Mouse (Mus musculus) layer of hippocampus, postnatal 14 days (tissue): ENCODE measurements at regions not wholly inside any gene's neighbourhood (a gene's known extent, or its start where the extent isn't known, plus 50 kb on each side); places are given as distances from the start of the nearest gene placed in this dataset.
"Not testable (repeated sequence)": the region's sequence is repeated elsewhere in the genome, so short reads cannot be mapped to it uniquely, and the experiment has no call there.

Source experiments
- DNase-seq, 2 experiments: peaks; one replicate each; pipeline ENCODE4 v3.0.0; 2021 to 2022; ENCODE audit warnings: low spot score in 2 of 2, mixed read lengths in 1 of 2

DNA sequence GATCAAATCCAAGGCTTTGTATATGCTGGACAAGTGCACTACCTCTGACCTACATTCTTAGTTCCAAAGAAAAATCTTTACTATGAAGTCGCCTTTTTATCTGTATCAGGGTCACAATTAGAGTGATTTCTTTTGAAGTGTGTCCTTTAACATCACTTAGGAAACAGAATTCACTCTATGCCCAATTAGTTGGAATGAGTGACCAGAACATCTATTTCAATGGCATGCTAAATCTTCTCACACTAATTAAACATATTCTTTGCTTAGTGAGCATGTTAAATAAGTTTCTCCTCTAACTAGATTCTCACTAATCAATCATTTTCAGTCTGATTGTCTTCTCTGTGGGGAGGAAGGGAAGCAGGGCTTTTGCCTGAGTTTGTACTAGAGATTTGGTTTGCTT, 84.9 kb downstream of the Arl6ip6 start:
- no peak for DNase-seq

DNA sequence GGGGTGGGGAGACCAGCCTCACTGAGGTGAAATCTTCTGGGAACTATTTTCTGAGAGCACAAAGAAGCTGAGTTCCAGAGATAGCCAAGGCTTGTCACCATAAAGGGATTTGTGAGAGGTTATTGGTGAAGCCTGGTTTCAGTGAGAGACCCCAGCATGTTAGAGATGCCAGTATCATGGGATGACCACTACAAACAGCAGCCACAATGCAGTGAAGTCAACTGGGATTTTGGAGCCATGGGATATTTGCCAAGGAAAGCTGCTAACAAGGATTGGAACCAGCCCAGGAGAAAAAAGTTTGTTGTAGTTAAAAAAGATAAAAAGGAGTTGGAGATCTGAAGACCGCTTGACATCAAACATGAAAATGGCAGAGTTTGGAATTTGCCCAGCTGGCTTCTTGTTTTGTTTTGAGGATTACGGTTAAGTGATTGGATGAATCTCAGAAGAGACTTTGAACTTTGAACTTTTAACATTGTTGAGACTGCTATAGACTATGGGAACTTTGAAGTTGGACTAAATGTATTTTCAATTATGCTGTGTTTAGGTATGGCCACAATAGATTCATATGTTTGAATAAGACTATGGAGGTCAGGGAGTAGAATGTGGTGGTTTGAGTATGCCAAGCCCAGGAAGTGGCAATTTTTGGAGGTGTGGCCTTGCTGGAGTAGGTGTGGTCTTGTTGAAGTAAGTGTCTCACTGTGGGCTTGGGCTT, 110.3 kb downstream of the Arl6ip6 start:
- no peak for DNase-seq

DNA sequence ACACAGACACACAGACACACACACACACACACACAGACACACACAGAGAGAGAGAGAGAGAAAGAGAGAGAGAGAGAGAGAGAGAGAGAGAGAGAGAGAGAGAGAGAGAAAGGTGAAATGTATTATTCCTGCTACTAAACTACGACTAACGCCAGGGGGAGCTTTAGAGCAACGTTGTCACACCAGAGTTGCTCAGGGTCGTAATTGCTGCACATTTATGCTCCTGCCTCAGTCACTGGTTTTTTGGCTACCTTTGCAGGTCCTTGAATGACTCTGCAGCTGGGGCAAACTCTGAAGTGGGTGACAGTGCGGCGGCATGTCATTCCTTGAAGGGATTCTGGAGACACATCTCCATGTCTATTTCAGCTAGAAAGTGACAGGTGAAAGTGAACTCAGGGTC, 139.2 kb downstream of the Arl6ip6 start:
- DNase-seq: peak; percentile 26 to 28

DNA sequence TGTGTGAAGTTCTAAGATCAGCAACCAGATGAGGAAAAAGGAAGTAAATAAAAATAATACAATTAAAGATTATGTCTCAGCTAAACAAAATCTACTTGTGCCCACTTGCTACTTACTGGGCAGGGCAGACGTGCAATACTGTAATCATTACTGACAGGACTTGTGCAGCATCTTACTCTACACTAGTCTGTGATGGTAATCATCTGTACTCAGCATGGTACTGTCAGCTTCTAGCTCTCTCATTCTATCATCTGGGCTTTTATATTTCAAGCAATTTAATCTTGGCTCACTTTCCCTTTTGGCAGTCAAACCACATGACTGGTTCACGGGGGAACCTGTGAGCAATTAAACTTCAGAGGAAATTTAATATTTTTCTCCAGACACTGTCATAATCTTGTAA, 167.5 kb downstream of the Arl6ip6 start:
- DNase-seq: no peak

DNA sequence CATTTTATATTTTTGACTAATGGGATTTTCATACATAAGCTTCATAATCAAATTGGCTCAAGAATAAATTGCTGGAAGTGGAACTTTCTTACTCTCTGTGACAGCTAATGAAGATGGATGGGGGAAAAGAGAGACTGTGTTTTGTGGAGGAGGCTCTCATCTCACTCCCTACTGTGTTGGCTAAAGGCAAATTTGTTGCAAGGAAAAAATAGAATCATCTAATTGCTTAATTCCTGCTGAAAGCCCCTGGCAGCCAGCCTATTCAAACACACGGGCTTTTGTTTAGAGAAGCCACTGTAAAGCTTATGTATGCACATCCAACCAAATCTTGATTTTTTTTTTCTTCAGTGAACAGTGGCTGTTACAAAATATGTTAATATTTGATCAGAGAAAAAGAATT, 190.8 kb downstream of the Arl6ip6 start:
- DNase-seq: peak in 1 of 2 experiments; percentile 43

DNA sequence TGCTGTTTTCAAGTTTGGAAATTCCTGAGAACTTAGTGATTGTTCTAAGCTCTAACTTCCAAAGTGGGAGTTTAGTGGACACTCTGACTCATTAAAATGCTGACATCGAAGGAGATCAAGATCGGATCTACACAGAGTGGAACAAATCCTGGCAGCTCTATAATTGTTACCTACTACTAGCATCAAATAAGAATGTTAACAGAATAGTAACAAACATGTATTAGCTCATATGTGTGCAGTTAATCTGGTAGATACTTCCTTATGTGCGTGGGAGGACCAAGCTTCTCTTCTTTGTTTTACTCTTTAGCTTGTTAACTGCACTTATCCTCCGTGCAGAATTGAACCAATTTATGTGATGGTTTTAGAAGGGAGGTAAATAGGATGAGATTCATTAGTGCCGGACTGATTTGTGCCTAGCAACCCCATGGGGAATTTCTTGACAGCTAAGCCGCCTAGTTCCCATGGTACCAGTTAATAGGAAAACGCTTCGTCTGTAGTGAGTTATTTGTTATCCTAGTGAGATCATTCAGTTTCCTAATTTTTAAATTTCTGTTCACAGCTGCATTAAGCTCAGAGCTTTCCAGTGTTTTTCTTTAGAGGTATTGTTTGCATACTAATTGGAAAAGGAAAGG, 193.1 kb downstream of the Arl6ip6 start:
- DNase-seq: peak in 1 of 2 experiments; percentile 32

DNA sequence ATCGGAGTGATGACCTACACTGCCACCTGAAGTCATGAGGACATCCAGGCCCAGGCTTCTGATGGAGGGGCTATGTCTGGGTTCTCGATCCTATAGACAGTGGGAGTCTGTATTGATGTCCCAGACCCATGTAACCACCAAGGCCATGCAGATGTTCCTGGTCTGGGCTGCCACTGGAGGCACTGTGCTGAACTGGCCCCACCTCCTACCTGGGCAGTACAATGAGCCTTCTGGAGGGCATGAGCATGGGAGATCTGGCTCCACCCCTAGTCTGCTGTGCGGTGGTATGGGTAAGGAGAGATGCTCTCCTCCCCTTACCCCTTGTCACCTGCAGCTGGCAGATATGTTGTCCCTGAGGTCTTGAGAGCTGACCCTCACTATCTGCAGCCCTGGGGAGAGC, 197.1 kb downstream of the Arl6ip6 start:
- no peak for DNase-seq

DNA sequence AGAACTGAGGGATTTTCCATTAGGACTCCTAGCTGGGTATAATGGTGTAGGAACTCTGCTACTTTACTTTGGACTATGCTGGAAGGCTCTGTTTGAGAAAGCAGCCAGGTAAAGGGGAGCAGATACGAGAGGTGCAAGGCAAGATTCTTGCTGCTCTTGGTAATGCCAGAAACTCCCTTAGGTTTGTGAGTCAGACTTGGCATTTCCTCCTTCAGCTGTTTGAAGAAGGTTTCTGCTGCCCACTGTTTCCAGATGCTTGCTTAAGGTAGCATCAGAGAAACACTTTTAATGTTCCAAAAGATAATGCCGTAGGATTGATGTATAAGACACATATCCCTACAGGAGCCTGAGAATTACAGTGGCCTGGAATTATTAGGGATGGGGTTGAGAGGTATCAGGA, 222.9 kb downstream of the Arl6ip6 start:
- no peak for DNase-seq

DNA sequence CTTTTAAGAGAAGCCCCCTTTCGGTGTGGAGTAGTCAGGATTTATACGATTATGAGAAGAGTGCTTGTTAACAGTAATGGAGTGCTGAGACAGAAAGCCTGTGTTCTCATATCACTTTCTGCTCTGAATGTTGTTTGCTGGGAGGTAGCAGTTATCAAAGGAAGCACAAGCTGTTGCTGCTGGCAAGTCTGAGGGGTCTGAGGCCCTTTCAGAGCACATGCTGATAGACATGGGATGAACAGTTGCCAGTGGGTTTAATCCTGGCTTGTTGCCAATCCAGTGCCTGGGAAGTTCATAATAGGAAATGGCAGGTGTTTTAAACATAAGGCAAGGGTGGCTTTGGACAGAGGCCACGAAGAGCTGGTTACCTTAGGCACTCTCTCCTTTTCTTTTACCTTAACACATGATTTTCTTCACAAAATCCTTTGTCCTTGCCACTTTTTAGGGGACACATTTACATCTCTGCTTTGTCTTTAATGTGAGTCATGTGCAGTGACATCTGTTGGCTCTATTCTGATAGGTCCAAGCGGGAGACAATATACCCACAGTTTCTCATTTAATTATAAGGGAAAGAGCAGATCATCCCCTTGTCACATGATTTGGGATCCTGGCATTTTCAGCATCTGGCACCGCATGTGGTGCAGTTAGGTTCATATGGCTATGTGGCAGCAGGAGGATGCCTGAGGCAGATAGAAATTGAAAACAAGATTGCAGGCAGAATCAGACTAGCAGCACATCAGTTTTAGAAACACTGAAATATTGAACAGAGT, 245.7 kb downstream of the Arl6ip6 start:
- DNase-seq: peak; percentile 76 to 81

DNA sequence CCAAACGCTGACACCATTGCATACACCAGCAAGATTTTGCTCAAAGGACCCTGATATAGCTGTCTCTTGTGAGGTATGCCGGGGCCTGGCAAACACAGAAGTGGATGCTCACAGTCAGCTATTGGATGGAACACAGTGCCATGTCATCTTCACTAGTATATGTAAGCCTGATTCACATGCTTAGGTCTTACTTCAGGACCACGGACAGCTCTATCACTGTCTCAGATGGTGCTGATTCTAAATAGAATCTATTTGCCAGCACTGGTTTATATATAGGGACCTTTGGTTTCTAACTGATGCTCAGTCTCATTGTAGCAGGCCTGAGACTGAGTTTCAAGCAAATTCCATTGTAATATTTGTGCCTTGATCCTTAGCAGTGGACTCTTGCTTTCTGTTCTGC, 248.8 kb downstream of the Arl6ip6 start:
- not testable (repeated sequence) for DNase-seq

DNA sequence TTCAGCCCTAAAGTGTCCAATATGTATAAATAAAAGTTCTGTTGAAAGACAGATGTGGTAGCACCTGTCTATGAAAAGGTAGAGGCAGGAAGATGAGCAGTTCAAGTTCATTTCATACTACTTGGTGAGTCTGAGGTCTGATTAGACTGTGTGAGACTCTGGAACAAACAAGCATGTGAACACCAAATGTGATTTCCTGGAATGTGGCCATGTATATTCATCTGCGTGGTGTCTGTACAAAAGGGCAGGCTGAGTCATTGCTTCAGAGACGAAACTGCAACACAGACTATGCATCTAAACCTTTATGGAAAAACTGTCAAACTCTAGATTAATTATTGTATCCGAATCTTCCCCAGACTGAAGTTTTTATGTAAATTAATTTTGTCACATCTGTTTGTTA, 268.7 kb downstream of the Arl6ip6 start:
- peak in 1 of 2 experiments; percentile 16 for DNase-seq

DNA sequence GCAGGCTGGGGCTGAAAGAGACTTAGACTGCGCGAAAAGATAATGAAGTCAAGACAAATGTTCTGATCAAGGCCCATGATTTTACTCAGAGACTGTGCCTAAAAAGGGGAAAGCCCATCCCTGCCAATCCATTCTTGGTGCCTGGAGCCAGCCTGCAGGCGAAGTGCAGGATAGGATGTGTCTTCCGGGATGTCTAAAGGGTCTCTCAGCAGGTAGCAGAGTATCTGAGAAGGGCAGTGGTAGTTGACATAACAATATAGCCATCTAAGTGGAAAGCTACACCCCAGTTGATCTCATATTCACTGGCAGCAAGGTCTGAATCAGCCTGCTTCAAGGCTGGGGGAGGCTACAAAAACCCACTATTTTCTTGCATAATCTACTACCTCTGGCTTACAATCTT, 282.9 kb downstream of the Arl6ip6 start:
- DNase-seq: no peak

DNA sequence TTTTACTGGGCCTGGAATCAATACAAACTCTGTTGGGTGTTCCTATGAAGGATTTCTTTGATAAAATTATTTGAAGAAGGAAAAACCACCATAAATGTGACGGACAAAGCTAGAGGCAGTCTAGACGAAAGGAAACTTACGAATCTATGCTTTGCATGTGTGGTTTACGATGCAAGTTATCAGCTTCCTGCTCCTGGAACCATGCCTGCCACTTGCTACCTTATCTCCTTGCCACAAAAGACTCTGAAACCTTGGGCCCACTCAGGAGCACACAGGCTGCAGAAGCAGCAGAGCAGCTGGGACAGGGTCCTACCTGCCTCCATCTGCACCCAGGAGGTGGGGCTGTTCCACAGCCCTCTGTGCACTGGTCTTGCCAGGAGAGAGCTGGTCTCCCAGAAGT, 287.5 kb downstream of the Arl6ip6 start:
- DNase-seq: not testable (repeated sequence)

DNA sequence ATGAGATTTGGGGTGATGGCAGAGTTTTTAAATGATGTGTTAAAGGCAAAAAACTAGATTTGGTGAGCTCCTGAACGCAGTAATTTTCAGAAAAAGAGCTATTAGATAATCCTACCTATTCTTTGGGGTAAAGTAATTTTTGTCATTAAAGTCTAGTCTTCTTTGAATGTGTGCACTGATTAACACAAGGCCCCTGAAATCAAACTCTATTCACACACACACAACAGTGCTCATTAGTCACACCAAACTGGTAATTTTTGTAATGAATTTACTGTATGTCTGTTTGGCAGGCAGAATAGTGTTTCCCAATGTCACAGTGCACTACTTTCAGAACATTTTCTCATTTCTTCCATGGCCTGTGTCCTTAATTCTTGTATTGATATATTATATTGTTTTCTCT, 296.8 kb downstream of the Arl6ip6 start:
- DNase-seq: no peak

DNA sequence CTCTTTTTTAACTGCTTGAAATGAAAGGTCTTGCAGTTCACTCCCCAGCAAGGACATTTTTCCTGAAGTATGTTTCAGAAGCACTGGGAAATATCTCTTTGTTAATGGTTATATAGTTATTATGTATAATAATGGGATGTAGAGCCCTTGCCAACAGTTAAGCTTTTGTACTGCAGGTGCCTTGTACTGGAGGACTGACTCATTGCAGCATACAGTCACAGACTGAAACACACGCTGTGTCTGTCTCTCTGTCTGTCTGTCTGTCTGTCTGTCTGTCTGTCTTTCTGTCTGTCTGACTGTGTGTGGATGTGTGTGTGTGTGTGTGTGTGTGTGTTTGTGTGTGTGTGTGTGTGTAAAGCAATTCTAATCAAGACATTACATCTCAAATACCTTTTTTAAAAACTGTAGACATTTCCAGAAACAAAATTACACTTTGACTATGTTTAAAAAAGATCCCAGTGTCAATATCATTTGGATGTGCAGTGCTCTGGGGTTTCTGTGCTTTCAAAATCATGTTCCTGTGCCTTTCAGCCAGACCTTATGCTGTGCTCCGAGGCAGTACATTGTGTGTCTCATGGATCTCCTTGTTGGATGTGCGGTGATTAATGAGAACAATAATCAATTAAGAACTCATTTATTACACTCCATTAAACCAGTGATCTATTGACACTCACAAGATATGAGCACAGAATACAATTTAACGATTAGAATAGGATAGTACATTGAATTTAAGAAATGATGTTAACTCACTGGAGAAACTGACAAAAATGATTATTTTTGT, 299.5 kb downstream of the Arl6ip6 start:
- no peak for DNase-seq

DNA sequence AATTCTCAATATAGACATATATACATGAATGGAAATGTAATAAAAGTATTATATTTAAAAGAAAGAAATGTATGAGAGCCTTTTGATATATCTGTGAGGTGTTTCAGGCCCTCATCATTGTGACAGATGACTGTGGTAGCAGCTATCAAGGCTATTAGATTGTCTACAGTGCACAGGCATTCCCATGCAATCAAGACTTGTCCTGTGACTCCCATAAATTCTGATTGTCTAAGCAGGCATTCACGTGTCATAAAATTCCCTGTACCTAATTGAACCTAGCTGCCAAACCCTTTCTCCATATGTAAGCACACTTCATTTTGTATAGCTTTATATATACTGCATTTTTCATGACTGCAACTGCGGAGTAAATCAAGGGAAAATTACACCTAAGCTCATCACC, 301.3 kb downstream of the Arl6ip6 start:
- DNase-seq: no peak

DNA sequence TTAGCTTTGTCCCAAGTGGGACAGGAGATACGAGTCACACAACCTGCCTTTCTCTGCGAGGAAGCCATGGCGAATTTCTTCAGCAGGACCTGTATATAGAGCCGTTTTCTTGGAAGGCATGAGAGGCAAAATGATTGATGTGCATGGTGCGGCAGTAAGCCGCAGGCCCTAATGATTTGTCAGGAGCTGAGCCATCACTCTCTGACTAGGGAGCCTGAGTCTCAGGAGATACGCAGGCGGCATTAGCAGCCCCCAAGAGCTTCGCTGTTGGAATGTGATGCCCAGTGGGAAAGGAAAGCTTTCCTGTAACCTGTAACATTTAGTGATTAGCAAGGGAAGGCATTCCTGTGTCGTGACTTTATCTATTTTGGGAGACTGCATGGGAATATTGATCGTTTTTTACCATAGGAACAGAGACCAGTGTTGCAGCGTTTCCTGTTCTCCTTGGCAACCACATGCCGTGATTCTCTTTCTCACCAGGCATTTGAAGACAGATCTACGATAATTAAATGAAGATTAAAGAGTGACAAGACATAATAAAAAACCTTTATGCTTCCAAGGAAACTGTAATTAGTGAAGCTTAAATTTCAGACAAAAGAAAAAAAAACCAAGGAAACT, 310.2 kb downstream of the Arl6ip6 start:
- DNase-seq: peak; percentile 13 to 18

DNA sequence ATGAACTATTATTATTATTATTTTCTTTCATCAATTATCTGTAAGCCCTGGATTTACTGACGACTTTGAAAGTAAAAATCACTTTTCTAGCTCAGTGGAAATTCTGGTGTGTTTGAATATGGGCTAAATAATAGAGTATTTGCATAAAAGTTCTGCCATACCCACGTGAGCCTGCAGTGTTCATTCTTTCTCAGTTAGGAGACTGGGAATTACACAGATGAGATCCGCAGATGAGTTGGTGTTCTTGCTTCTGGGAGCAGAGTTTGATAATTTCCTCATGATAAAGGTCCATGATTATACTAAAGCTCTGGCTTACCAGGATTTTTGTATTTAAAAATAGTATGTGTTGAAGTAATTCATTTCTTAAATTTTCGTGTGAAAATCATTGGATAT, 310.7 kb downstream of the Arl6ip6 start:
- no peak for DNase-seq

DNA sequence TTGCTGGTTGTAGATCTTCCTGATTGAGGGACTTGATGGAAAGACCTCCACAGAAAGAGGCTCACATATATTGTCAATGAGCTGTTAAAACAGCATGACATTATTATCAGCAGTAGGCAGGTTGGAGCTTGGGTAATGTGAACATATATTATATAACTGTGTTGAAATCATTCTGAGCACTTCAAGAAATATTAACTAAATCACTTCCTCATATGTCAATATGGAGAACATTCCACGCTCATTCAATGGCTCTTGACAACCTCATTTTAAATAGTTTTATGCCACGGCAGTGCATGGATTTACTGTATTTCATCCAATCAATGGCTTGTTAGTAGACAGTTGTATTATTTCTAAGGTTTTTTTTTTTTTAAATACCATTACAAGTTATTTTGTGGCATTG, 350.6 kb downstream of the Arl6ip6 start:
- DNase-seq: no peak

DNA sequence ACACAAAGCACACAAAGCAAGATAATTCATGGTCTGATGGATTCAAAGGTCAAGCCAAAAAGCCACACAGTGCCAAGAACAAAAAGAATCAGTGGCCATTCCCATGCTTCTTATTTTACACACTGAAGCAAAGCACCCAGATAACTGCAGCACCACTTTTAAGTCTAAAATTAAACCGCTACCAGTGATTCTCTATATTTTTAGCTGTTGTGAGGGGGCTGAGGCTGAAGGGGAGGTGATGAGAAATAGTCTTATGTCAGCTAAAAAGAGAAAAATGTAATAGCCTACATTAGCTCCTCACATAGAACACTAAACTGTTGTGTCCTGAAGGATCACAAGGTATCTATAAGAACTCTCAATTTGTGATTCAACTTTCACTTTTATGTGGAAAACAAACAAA, 382.5 kb downstream of the Arl6ip6 start:
- DNase-seq: no peak

DNA sequence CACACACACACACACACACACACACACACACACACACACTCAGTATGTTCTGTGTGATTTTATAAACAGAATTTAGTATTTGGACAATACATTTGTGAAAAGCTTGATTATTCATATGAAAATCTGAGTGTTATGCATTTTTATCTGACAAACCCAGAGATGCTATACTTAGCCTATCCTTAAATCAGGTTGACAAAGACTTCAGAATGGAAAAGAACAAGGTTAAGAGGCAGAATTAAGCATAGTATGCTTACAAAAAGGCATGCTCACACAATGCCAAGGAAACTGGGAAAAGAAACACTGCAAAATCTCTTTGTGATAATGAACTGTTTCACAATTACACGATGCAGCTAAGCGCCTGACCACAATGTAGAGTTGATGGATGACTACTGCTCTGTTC, 414.3 kb downstream of the Arl6ip6 start:
- DNase-seq: no peak
